Mouse (Mus musculus) embryonic facial prominence, embryonic 15.5 days (tissue): ENCODE results near the gene Tdp1. TPM values are rescaled to one million over a fixed set of nuclear protein-coding genes. Genes with fewer than 3 reads are reported as not detected.

ENCODE experiments used
- ATAC-seq: fragments of 200-750 bp; cut with Nextera tagmentation; 2 replicates; pipeline ENCODE4 v1.8.0; 2017; ENCODE audit warnings: low read depth, moderate TSS enrichment; ENCODE audit not compliant: insufficient number of reproducible peaks, low FRiP score, low TSS enrichment
- H3K27ac ChIP-seq: fragments of 300-500 bp; sonication (generic); replicated peaks from 2 replicates; pipeline ENCODE4 v1.5.1; 2015; ENCODE audit warnings: mild to moderate bottlenecking, inconsistent platforms
- H3K27me3 ChIP-seq: fragments of 300-500 bp; sonication (generic); 2 replicates; pipeline ENCODE4 v1.6.1; 2015; ENCODE audit warnings: inconsistent platforms
- H3K36me3 ChIP-seq: fragments of 300-500 bp; sonication (generic); 2 replicates; pipeline ENCODE4 v1.6.1; 2015; ENCODE audit warnings: mild to moderate bottlenecking, inconsistent platforms
- H3K4me1 ChIP-seq: fragments of 300-500 bp; sonication (generic); 2 replicates; pipeline ENCODE4 v1.6.1; 2015; ENCODE audit warnings: inconsistent platforms
- H3K4me2 ChIP-seq: fragments of 300-500 bp; sonication (generic); replicated peaks from 2 replicates; pipeline ENCODE4 v1.6.1; 2015; ENCODE audit warnings: mild to moderate bottlenecking, inconsistent platforms
- H3K4me3 ChIP-seq: fragments of 300-500 bp; sonication (generic); replicated peaks from 2 replicates; pipeline ENCODE4 v1.5.1; 2015; ENCODE audit warnings: mild to moderate bottlenecking, inconsistent platforms
- H3K9ac ChIP-seq: fragments of 300-500 bp; sonication (generic); 2 replicates; pipeline ENCODE4 v1.6.1; 2015; ENCODE audit warnings: inconsistent platforms
- H3K9me3 ChIP-seq: fragments of 300-500 bp; sonication (generic); replicated peaks from 2 replicates; pipeline ENCODE4 v1.6.1; 2016; ENCODE audit warnings: inconsistent platforms
- WGBS: fragments of 180-500 bp; shearing (Covaris S2); methylation state at CpG from one replicate; pipeline ENCODE4 v1.1.7; 2015; 5-methylcytosine and 5-hydroxymethylcytosine counted together
- microRNA-seq: library from miRNA; unstranded; fragments of <30 nt; microRNA quantifications from one replicate; pipeline ENCODE4, GENCODE M21; 2016; ENCODE audit warnings: borderline number of aligned reads
- polyA plus RNA-seq: library from polyadenylated mRNA; unstranded; fragments of >200 nt; fragmentation: Nextera tagmentation; extraction: Ambion mirVana; gene quantifications from 2 replicates; pipeline ENCODE4 v1.2.1, GENCODE M21; 2015

The Tdp1 gene
- polyA plus RNA-seq, 1 experiment from 2014 or later = 52.3 TPM

DNA sequence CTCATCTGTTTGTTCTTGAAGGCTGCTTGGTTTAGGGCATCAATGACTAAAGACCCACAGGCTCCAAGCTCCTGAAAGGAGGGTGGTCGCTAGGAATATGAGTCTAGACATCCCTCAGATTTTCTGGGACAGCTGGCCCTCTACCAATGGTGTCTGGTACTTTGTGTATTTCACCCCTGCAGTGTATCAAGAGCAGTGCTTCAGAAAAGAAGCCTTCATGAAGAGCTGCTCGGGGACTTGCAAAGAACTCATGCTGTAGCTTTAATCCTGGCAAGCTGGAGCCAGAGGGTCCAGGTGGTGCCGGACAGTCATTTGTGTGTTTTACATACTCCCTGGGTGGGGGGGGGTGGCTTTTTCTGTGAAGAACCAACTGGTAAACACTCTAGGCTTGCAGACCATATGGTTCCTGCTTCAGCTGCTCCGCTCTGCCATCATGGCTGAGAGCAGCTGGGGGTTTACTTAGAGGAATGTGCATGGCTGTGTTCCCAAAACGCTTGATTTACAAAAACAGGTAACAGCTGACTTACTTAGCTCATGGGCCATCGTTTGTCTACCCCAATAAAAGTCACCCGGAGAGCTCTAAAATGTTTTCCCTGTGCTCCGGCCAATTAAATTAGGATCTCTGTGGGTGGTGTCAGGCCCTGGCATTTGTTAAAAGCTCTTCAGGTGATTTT is 118.7 kb downstream of the Tdp1 start:
- 28% methylated on average over 8 of the region's 8 CpGs for WGBS
- Histone ChIP-seq H3K9ac (no peak overlapping the region), H3K4me1 (peaks cover 7% of the 10 kb centered on the region; the same call in 1 of the 2 replicates), H3K36me3 (no peaks in the 10 kb centered on the region), H3K27ac (no peak overlapping the region), H3K4me3 (no peak overlapping the region), H3K4me2 (no peak overlapping the region), H3K27me3 (no peaks in the 10 kb centered on the region), H3K9me3 (no peaks in the 10 kb centered on the region)
- peak; percentile 73; the same call in 1 of the 2 replicates for ATAC-seq

Small RNA genes within 50 kb of the gene (microRNA-seq; reads per million reads assigned to microRNA genes)
- not detected for gene Gm23291

Other genes with a start within 250 kb of the Tdp1 start
- 10.3 and 10.9 TPM in 2 replicates for gene Efcab11, start 78 bp upstream of the Tdp1 start, polyA plus RNA-seq
- 2.9 and 3.0 TPM in 2 replicates for gene Kcnk13, start 80.0 kb downstream of the Tdp1 start, polyA plus RNA-seq
- gene Psmc1, start 225.6 kb downstream of the Tdp1 start, polyA plus RNA-seq = 240 and 248 TPM in 2 replicates